Mouse (Mus musculus) WW6 (cell line): ENCODE results near the gene Gpx4.

ENCODE experiments used
- DNase-seq: peaks from one replicate; pipeline ENCODE4 v3.0.0-alpha.2; 2013; ENCODE audit warnings: low read depth, low spot score

Gene Gpx4

DNA sequence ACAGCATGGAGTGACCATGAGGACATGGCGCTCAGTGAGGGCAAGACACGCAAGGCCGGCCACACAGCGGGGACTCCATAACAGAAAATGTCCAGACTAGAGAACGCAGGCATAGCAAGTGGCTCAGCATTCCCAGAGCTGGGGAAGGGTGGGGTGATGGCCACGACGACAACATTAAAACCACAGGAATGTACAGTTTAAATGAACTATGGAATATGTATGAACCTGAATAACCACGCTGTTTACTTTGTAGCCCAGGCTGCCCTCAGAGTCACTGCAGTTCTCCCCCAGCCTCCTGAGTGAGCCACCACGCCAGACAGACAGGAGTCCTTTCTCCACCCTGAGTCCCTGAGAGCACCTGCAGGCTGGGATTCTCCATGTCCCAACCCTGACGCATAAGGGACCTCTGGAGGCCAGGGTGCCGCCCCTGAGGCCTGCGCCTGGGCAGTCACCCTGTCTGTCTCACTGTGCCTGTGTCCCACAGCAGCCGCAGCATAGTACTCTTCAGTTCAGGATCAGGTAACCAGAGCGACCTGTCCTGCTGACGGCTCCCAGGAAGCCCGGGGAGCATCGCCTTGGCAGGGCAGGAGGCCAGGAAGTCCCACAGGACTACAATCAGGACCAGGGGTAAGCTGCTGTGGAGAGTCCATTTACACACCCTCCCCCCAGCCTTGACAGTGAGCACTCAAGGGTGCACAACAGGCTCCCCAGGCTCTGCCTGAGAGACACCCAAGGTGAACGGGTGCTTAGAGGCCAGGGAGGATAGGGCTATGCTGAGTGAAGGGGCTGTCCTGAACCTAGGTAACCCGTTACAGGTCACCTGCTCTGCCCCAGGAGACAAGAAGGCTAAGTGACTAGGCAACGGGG lies 25.9 kb downstream of the Gpx4 start:
- no peak for DNase-seq

DNA sequence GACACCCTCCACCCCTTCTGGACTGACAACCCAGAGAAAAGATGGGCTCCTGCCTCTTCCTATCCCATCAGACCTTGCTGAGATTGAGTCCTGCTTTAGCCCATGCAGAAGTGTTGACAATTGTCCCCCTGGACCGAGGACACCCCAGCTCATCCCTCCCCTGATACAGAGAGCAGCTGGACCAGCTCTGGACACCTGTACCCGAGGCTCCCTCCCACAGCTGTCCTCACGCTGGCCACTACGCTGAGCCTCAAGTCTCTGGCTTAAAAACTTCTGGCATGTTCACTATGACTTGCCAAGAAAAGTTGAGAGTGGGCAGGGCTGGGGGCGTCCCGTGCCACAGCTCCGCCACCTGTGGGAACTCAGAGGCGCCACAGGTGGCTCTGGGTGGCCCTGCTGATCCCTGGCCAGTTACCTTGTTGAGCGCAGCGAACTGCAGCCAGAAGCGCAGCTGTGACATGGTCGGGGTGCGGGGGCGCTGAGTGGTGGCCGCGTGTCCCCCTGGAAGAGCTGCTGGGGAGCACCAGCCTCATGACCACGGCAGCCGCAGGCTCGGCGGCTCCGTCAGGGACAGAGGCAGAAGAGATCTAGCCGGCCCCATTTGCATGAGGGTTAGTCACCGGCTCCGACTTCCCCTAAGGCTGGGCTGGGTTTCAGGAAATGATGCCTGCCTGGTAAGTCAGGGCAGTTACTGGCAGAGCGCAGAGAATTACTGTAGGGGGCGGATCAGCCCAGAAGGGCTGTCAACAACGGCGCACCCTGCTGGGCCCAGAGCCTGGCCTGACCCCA lies 28.0 kb downstream of the Gpx4 start:
- no peak for DNase-seq

DNA sequence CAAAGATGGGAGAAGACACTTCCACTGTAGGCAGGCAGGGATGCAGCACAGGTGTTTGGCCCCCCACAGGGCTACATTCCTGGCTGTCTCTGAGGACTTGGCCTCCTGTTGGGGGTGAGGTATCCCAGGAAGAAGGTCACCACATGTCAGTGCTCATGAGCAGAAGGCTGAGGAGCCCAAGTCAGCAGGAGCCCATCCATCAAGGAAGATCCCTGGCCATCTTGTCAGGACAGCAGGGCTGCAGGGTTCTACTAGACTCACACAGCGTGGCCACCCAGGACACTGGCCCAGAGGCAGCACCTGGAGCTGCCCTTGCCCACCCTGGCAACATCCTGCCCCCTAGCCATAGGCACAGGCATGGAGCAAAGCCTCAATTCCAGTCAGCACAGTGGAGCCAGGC lies 29.0 kb downstream of the Gpx4 start:
- DNase-seq: no peak

DNA sequence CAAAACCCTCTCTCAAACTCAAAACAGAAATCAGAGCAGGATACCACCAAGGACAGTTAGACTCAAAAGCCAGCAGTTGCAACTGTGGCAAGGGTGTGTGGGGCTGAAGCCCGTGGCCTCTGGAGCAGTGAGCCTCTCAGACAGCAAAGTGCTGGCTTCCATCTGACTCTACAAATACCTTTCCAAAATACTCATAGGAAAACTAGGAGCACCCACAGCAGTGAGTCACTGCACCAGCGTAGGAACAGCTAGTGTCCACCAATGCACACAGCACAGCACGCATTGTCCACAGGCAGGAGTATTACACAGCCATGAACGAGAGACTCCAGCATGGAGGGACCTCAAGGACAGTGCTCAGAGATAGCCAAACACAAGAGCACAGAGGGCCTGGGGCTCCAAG lies 29.4 kb downstream of the Gpx4 start:
- no peak for DNase-seq

DNA sequence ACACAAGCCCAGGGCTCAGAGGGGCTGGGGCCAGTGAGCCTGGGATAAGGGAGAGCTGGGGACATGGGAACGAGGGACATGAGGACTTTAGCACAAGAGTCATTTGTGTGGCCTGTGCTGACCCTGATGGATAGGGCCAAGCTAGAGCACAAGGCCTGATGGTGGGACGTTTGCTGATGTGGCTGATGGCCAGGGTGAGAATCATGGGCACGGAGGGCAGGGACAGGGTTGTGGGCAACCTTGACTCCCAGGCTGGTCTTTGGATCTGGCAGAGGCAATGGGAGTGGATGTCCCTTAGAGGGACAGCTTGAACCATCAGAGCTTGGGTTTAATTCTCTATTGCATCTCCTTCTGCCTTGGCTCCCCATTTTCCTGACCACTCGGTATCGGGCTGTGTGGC lies 30.3 kb downstream of the Gpx4 start:
- DNase-seq: no peak

DNA sequence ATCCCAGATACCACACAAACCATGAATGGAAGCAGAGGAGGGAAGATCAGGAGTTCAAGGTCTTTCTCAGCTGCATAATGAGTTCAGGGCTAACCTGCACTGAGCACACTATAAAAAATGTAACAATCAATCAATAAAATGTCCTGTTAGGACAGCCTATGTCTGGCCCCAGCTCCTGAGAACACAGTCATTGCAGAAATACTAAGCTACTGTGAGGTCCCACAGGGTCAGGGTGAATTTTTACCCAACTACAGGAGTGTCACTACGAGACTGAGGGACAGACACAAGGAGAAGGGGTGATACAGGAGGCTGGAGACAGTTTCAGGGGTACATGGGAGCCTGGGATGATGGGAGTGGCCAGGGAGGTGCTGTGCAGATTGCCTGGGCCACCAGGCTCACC lies 31.4 kb downstream of the Gpx4 start:
- DNase-seq: no peak

DNA sequence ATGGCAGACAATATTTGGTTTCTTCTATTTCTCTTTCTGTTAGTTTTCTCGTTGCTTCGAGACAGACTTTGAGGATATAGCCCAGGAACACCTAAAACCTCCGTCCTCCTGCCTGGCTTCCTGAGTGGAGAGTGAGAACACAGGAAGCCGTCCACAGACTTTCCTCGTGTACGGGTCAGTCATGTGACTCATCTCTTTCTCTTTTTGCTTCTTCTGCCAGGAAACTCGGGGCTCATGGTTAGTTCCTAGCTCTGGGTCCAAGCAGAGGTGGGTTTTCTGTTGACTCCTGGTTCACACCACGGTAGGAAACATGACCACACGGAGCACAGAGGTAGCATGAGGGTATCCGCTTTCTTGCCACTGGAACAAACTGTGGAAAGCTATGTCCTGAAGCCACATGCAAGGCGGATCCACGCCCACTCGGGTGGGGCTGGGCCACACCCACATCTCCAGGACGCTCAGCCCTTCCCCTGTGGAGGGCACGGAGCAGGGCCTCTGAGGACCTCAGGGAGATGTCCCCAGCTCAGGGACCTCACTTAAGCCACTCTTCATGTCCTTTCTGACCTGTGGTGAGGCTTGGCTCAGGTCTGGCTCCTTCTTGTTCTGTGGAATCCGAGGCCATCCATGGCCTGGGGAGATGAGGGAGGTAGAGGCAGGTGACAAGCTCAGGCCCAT lies 33.6 kb downstream of the Gpx4 start:
- no peak for DNase-seq

DNA sequence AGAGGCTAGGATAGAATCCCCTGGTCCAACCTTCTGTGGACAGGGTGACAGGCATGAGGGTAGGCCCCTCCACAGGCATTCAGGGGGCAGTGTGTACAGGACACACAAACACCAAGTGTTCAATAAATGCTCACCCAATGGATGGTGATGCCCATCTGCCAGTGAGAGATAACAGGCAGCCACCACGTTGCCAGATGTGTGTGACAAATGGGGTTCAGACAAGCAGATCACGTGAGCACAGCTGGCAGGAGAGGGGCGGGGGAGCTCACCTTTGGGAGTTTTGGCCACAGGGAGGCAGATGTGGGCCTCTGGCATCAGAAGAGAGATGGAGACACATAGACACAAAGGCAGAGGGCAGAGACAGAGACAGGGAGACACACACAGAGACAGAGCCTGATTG lies 34.1 kb downstream of the Gpx4 start:
- no peak for DNase-seq

DNA sequence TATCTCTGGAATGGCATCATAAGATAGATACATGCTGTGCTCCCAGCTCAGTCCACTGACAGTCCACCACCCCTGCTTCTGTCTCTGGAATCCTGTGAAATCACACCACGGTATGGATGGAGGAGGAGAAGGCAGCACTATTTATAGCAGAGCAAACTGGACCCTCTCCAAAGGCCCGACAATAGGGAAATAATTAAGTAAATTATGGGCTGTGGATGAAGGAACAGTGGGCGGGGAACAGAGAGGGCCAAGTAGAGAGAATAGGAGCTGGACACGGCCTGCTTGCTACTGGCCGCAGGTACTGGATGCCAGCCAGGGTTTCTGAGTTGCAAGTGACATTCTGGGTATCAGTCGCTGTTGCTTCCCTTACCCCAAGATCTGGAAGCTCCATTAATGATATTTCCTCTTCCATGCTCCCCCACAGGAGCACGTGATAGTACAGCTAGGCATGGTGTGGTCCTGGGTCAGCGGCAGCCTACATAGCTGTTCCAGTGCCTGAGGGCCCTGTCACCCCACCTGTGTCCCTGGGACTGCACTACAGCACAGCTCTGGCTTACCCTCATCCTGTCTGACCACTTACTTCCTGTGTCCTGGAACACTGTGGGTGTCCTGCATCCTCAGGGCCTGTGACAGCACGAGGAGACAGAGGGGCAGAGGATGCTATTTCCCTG lies 38.0 kb downstream of the Gpx4 start:
- DNase-seq: no peak

DNA sequence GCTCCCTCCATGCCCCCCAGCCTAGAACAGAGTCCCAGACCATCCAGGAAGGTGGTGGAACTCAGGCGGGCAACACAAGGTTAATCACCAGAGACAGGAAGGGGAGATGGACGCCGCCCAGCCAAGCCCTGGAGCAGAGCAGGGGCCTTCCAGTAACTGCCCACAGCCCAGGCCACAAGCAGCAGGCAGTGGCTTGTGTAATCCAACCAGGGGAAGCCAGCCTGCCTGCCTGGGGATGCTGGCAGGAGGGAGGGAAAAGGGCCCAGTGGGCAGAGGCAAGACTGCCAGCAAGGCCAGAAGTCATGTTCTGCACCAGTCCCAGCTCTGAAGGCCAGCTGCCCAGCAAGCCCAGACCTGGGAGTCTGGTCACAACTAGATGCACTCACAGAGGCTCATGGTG lies 39.9 kb downstream of the Gpx4 start:
- no peak for DNase-seq

DNA sequence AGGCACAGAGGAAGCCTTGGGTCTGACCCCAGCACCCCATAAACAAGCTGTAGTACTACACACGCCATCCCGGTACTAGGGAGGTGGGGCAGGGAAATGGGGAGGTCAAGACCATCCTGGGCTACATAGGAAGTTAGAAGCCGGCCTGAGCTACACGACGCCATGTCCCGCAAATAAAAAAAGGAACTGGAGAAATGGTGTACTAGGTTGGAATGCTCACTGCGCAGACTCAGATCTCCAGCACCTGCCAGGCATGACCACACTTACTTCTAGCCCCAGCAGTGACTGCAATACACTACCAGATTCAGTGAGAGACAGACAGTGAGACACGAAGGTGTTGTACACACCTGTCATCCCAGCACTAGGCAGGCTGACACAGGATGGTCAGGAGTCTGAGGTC lies 40.5 kb downstream of the Gpx4 start:
- no peak for DNase-seq

DNA sequence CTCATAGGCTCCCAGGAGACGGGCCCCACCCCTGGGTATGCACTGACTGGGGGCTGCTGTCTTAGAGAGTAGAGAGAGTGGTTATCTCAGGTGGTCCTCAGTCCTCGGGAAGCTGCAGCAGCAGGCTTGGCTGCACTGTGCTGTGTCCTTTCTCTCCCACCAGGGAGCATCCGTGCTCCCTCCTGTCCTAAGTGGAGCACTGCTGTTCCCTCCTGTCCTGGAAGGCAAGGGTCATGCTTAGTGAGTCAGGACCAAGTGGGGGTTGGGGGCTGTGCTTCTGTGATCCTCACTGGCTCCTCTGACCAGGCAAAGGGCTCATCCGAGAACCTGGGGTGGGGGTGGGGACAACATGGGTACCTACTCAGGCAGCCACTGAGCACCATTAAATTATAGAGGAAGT lies 42.2 kb downstream of the Gpx4 start:
- DNase-seq: no peak

DNA sequence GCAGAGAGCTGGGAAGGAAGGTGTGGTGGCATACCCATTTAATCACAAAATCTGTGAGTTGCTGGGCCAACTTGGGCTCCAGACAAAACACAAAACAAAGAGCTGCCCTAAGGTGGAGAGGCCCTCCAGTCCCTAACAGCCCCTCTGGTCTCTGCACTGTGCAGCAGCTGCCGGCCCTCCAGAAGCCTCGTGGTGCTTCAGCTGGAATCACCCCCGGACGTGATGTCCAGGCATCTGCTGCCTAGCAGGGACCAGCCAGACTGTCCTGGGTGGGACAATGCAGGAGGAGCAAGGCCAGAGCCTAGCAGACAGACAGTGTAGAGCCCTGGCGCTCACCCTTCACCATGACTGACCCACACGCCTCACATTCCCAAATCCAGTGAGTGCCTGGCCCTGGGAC lies 44.6 kb downstream of the Gpx4 start:
- DNase-seq: no peak

DNA sequence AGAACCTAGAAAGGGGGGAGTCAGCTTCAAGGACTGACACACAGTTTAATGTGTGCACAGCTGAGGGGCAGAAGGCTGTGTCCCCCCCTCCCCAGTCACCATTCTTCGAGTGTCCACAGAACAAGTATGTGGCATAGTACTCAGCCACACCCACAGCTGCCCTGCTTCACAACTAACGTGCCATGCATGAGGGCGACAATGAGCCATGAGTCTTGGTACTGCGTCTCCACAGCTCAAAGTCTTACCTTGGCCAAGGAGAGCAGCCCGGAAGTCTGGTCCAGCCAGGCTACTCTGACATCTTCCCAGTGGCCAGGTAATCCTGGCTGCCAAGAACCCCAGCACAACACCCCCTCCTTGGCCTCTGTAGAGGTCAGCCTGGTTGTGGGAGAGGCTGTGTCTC lies 45.7 kb downstream of the Gpx4 start:
- no peak for DNase-seq

DNA sequence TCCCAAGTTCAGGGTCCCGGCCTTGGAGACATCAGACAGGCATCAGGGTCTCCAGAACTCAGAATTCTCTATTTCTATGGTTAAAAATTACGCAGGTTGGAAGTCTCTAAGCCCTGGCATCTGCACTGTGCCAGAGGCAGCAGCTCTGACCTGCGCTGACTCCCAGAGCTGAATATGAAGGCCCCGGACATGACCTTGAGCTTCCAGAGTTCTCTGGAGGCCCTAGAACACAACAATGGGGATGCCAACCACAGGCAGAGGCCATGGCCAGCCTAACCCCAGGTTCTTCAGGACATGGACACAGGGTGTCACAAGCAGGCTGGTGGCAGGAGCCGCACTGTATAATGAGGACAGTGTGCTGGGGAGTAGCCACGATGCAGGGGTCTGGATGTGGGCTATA lies 47.1 kb downstream of the Gpx4 start:
- DNase-seq: no peak

DNA sequence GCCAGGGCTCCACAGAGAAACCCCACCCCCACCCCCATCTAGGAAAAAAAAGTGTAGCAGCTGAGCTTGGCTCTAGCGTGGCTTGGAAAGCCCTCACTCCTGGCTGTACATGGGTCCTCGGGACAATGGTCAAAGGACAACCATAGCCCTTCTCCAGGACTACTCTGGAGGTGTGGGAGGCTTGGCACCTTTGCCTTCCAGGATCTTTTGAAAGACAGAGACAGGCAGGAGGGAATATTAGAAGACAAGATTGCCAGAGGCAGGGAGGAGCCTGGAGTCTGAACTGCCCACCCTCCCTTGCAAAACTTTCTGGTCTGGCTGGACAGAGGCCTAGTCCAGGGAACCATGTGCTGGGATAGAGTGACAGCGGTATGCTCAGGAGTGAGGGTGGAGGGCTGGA lies 47.7 kb downstream of the Gpx4 start:
- no peak for DNase-seq

DNA sequence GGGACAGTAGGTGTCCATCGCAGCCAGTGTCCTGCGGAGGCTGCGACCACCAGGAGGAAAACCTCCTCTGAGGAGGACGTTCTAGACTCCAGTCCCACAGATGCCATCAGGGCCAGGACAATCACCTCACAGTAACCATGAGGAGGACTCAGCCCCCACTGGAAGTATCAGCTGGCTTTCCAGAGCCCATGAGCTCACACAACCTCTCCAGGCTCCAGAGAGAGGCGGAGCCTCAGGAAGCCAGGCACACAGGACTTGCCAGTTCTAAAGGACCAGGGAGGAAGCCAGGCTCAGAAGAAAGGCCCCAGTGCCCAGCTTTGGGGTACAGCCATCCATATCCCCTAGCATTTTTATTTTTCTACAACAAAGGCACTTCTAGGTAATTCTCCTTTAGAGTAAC lies 48.6 kb downstream of the Gpx4 start:
- no peak for DNase-seq

DNA sequence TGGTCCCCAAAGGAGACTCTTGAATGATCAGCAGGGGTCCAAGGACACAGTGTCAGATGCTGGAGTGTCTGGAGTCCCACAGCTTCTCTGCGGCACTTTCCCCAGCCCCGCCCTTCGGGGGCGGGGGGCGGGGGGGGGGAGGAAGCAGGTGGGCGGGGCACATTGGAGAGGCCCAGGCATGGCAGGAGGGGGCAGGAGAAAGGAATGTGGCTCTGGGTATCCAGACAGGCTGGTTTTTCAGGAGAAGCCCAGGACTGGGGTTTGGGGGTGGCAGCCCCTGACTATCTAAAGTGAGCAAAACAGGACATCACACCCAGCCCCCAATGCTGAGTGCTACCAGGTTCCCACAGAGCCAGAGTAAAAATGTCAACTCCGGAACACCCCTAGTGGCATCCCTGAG lies 50.3 kb downstream of the Gpx4 start:
- DNase-seq: no peak

DNA sequence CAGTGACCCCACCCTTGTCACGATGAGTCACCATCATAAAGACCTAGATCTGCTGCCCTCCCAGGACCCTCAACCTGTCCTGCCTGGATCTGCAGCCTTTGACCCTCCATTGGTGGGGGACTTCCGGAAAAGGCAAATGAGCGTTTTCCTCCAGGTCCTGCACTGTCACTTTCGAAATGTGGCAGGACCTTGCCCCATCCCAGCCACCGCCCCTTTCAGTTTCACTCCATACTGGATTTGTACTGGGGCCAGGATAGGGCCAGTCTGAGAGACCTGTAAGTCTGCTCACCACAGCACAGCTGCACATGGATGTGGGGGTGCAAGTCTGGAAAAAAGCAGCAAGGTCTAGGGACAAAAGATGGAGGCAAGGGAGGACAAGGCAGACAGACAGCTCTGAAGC lies 51.7 kb downstream of the Gpx4 start:
- DNase-seq: no peak

DNA sequence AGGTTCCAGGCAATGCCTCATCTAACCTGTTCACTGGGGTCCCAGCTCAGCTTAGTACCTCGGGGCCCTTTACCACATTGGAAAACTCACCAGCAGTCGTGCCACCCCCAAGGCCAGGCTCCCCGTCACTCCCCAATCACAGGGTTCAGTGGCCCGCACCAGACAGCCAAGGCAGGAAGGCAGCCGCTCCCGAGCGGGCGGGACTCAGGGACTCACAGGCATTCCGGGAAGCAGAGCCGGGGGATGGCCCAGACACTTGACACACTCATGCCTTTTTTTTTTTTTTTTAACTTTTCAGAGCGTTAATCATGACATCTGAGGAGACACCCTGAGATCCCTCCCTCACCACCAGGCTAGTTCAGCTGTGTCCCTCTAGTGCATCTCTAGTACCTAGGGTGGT lies 54.0 kb downstream of the Gpx4 start:
- DNase-seq: no peak

DNA sequence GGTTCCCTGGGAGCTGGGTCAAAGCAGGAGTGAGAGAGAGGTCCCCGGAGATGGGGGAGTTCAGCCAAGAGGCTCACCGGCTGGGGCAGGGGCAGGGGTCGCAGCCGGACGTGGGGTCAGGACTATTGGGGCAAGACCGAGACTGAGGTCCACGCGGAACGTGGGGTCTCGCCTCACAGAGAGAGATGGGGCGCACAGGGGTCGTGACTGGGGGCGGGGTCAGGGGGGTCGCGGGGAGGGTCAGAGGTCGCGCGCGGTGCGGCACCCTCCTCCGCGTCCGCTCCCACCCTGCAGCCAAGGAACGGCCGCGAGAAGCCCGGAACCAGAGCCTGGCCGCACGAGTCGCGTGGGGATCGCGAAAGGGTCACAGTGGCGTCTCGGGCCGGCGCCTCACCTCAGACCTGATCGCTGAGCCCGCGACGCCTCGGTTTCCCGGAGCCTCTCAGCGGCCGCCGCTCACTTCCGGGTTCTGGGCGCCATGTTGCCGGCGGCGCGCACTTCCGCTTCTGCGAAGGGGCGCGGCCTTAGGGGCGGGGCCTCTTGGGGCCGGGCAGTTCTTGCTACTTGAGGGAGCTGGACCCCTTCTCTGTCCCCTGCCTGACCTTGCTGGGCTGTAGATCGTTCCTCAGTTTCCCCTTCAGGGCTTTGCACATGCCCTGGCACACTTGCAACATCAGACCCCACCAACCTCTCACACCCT lies 55.4 kb downstream of the Gpx4 start:
- peak; percentile 50 for DNase-seq
